Mouse (Mus musculus): ENCODE measurements around the gene Ifi27l2a. TPM values are rescaled to one million over a fixed set of nuclear protein-coding genes. Genes with fewer than 3 reads are reported as not detected.

The Ifi27l2a gene
- polyA plus RNA-seq, 1 experiment from 2014 or later = 0.48 TPM

- Histone ChIP-seq H3K4me1 (no peaks in the 10 kb centered on the region), H3K36me3 (peaks cover 69% of the 10 kb centered on the region), H3K27ac (replicated peaks) (no peak overlapping the region), H3K9me3 (replicated peaks) (no peaks in the 10 kb centered on the region), H3K27me3 (ENCODE audit: low read depth, poor library complexity, severe bottlenecking) (no peaks in the 10 kb centered on the region), H3K4me3 (no peak overlapping the region)
- DNase-seq (ENCODE audit: low spot score) = no peak
- 91% methylated on average over 18 of the region's 18 CpGs for WGBS
Observed at GRCm38 (mm10) chr12:103404131-103404530, 39.3 kb downstream of the Ifi27l2a start.

- H3K36me3 ChIP-seq = peaks cover 6% of the 10 kb centered on the region; the same call in 1 of the 2 replicates
Observed at GRCm38 (mm10) chr12:103396751-103397150, 46.7 kb downstream of the Ifi27l2a start.

GRCm38 (mm10) chr12:103395486-103396275 lies 47.8 kb downstream of the Ifi27l2a start:
- H3K4me1 ChIP-seq = peaks cover 18% of the 10 kb centered on the region

More at GRCm38 (mm10) chr12:103396751-103397150, 46.7 kb downstream of the Ifi27l2a start:
- 86% methylated on average over 7 of the region's 7 CpGs for WGBS
- Histone ChIP-seq H3K27ac (replicated peaks) (no peak overlapping the region), H3K27me3 (ENCODE audit: low read depth, poor library complexity, severe bottlenecking) (no peaks in the 10 kb centered on the region), H3K4me1 (peaks cover 16% of the 10 kb centered on the region), H3K9me3 (replicated peaks) (no peaks in the 10 kb centered on the region), H3K4me3 (no peak overlapping the region)
- DNase-seq (ENCODE audit: low spot score) = no peak

GRCm38 (mm10) chr12:103393528-103393927 lies 50.0 kb downstream of the Ifi27l2a start:
- Histone ChIP-seq H3K27me3 (ENCODE audit: low read depth, poor library complexity, severe bottlenecking) (no peaks in the 10 kb centered on the region), H3K27ac (replicated peaks) (0 out of 2 replicates have a peak overlapping the region, but pooled peaks have one; percentile 28), H3K4me1 (peaks cover 35% of the 10 kb centered on the region), H3K9me3 (replicated peaks) (no peaks in the 10 kb centered on the region), H3K36me3 (no peaks in the 10 kb centered on the region), H3K4me3 (no peak overlapping the region)
- 50% methylated on average over 6 of the region's 6 CpGs for WGBS
- DNase-seq (ENCODE audit: low spot score) = no peak

More at GRCm38 (mm10) chr12:103395486-103396275, 47.8 kb downstream of the Ifi27l2a start:
- H3K27me3 ChIP-seq (ENCODE audit: low read depth, poor library complexity, severe bottlenecking) = no peaks in the 10 kb centered on the region
- no peak overlapping the region for H3K4me3 ChIP-seq
- WGBS = 83% methylated on average over 12 of the region's 12 CpGs
- no peaks in the 10 kb centered on the region for H3K9me3 ChIP-seq (replicated peaks)
- 0 out of 2 replicates have a peak, but pooled peaks cover under 1% of the 10 kb centered on the region for H3K36me3 ChIP-seq
- no peak for DNase-seq (ENCODE audit: low spot score)
- no peak overlapping the region for H3K27ac ChIP-seq (replicated peaks)

Other genes with a start within 250 kb of the Ifi27l2a start
- 1.5 and 1.8 TPM in 2 replicates for gene Prima1, start 201.5 kb downstream of the Ifi27l2a start, polyA plus RNA-seq (2016; fragmentation: Nextera tagmentation; extraction: Ambion mirVana)
- gene Fam181a, start 132.7 kb downstream of the Ifi27l2a start, polyA plus RNA-seq (2016; fragmentation: Nextera tagmentation; extraction: Ambion mirVana) = 52.7 and 54.9 TPM in 2 replicates
- 0.53 and 0.83 TPM in 2 replicates for gene Asb2, start 87.7 kb downstream of the Ifi27l2a start, polyA plus RNA-seq (2016; fragmentation: Nextera tagmentation; extraction: Ambion mirVana)
- 11.8 and 12.7 TPM in 2 replicates for gene Otub2, start 55.0 kb downstream of the Ifi27l2a start, polyA plus RNA-seq (2016; fragmentation: Nextera tagmentation; extraction: Ambion mirVana)
- gene 9330161L09Rik, start 35.9 kb downstream of the Ifi27l2a start, polyA plus RNA-seq (2016; fragmentation: Nextera tagmentation; extraction: Ambion mirVana) = 0.47 and 0.89 TPM in 2 replicates
- 100 and 101 TPM in 2 replicates for gene Ddx24, start 17.9 kb downstream of the Ifi27l2a start, polyA plus RNA-seq (2016; fragmentation: Nextera tagmentation; extraction: Ambion mirVana)
- 0.75 and 1.4 TPM in 2 replicates for gene Ifi27, start 9.5 kb downstream of the Ifi27l2a start, polyA plus RNA-seq (2016; fragmentation: Nextera tagmentation; extraction: Ambion mirVana)
- gene Ifi27l2b, start 13.5 kb upstream of the Ifi27l2a start, polyA plus RNA-seq (2016; fragmentation: Nextera tagmentation; extraction: Ambion mirVana) = not detected in 2 replicates
- 2.6 and 3.4 TPM in 2 replicates for gene Ppp4r4, start 88.6 kb upstream of the Ifi27l2a start, polyA plus RNA-seq (2016; fragmentation: Nextera tagmentation; extraction: Ambion mirVana)
- not detected in 2 replicates for gene Serpina10, start 187.8 kb upstream of the Ifi27l2a start, polyA plus RNA-seq (2016; fragmentation: Nextera tagmentation; extraction: Ambion mirVana)
- not detected in 2 replicates for gene Serpina6, start 213.5 kb upstream of the Ifi27l2a start, polyA plus RNA-seq (2016; fragmentation: Nextera tagmentation; extraction: Ambion mirVana)
- gene Serpina16, start 232.5 kb upstream of the Ifi27l2a start, polyA plus RNA-seq (2016; fragmentation: Nextera tagmentation; extraction: Ambion mirVana) = not detected in 2 replicates

Measured in midbrain, embryonic 10.5 days (tissue).